Mouse (Mus musculus) heart, postnatal 4 days (tissue): ENCODE results near the gene Cpb2. TPM values are rescaled to one million over a fixed set of nuclear protein-coding genes. Genes with fewer than 3 reads are reported as not detected.

Experiments used
- microRNA-seq, 2 experiments: library from miRNA; unstranded; fragments of <30 nt; microRNA quantifications; one replicate each; pipeline ENCODE4 v1.2.0; 2021 to 2022
- total RNA-seq, 2 experiments: library from RNA; stranded (reverse); gene quantifications; 2 replicates each; pipeline ENCODE4 v1.2.3; 2021

The Cpb2 gene
- total RNA-seq, 2 experiments from 2014 or later = not detected

Small RNA genes within 50 kb of the gene (microRNA-seq; reads per million reads assigned to microRNA genes)
- 0 reads per million in 2 experiments for gene Gm44482

Other genes with a start within 250 kb of the Cpb2 start
- 1 to 10 TPM in 1 of 2 experiments, under 1 TPM in 1; 0.83 to 1.7 TPM for gene Rubcnl, start 226.3 kb upstream of the Cpb2 start, total RNA-seq
- gene Lrrc63, start 111.4 kb upstream of the Cpb2 start, total RNA-seq = not detected
- 10 to 100 TPM; 17.9 to 18.3 TPM for gene Lcp1, start 111.2 kb upstream of the Cpb2 start, total RNA-seq
- 10 to 100 TPM; 27.3 to 29.4 TPM for gene Zc3h13, start 42.1 kb downstream of the Cpb2 start, total RNA-seq
- gene Siah3, start 213.7 kb downstream of the Cpb2 start, total RNA-seq = under 1 TPM in 1 of 2 experiments, not detected in 1; 0.07 TPM